Mouse (Mus musculus) bone marrow macrophage, adult 2 months (primary cell): ENCODE measurements around the gene Gbp6.

Experiments
- CTCF ChIP-seq: IDR thresholded peaks from 2 replicates; pipeline ENCODE4 v1.5.1; 2012; ENCODE audit warnings: low read depth, mild to moderate bottlenecking, low read length, moderate library complexity
- POLR2A ChIP-seq: IDR thresholded peaks from 2 replicates; pipeline ENCODE4 v1.6.1; 2012; ENCODE audit warnings: mild to moderate bottlenecking, low read depth, low read length, borderline replicate concordance

DNA sequence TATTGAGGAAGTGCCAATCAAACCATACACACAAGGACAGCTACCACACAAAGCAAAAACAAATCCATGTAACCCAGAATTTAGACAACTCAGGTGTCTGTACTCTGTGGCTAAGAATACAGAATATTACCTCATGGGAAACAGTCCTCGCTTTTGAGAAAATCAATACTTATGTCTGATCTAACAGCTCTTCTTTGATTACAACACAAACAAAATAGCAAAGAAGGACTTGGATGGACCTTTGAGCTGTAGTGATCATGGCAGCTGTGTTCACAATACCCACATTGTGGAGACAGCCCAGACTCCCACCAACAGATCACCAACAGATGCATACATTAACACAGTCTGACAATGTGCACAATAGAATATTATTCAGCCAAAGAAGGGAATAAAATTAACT is 1.0 kb downstream of the Gbp6 start:
- no peak for TF ChIP-seq CTCF
- no peak for TF ChIP-seq POLR2A
